In the genomic region with DNA sequence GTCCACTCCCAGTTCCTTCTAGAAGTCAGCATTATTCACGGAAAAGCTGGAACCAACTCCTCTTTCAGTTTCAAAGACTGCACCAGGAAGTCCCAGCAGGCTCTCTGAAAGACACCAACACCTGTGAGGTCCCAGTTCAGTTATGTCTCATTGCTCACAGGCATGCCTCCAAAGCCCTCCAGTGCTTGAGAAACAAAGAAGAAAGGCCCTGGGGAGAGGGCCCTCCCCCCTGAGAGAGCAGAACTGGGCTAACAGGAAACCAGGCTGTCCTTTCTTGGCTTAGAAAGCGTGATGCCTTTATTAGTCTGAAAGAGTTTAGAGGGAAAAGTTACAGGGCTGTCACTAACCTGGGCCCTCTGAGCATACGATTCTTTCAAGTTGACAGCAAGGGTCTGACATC, we compare ENCODE assay signal across 10 mouse cellular contexts. TPM values are rescaled to one million over a fixed set of nuclear protein-coding genes. Genes with fewer than 3 reads are reported as not detected.
DNase-seq lines count a peak whose midpoint lies in the region; ATAC-seq lines count a peak whose summit lies in the region.
"Had no signal": no experiment of that assay in that cellular context is flagged by ENCODE, and none has a peak within 500 bp of the region (broad histone marks: within the 10 kb centered on the region; RNA-seq: fewer than 3 reads in every experiment).

No protein-coding gene starts in this region.

- H3K9me3 ChIP-seq in heart, embryonic 12.5 days (replicated peaks), result 0 out of 2 replicates have a peak, but pooled peaks cover 4% of the 10 kb centered on the region
- H3K9me3 ChIP-seq: embryonic facial prominence, embryonic 15.5 days; G1E had no signal

- peak; percentile 23 for DNase-seq in heart, adult 8-10 months (ENCODE audit: low spot score)
- DNase-seq in Muller cell, postnatal 12 days (ENCODE audit: inconsistent ontology term), result peak; percentile 57
- peak; percentile 26 for DNase-seq in kidney, adult 9 months
- DNase-seq in retina, embryonic 14.5 days (ENCODE audit: low spot score), result no peak
- DNase-seq in left cerebral cortex, adult 8-10 months (ENCODE audit: low spot score in 2 of 2), result no peak
- DNase-seq in layer of hippocampus, adult 8-10 months (ENCODE audit: low spot score in 2 of 2), result no peak

- no peak overlapping the region for H3K4me3 ChIP-seq in heart, embryonic 12.5 days
- H3K4me3 ChIP-seq: embryonic facial prominence, embryonic 15.5 days had no signal

- peaks cover 10% of the 10 kb centered on the region; the same call in 1 of the 2 replicates for H3K4me1 ChIP-seq in heart, embryonic 12.5 days (replicated peaks)
- H3K4me1 ChIP-seq: embryonic facial prominence, embryonic 15.5 days had no signal

- H3K36me3 ChIP-seq in heart, embryonic 12.5 days, result no peaks in the 10 kb centered on the region
- H3K36me3 ChIP-seq: embryonic facial prominence, embryonic 15.5 days; G1E had no signal

- WGBS in heart, embryonic 12.5 days, result 54% methylated on average over 3 of the region's 3 CpGs

- H3K9ac ChIP-seq in heart, embryonic 12.5 days, result no peak overlapping the region
- H3K9ac ChIP-seq: embryonic facial prominence, embryonic 15.5 days had no signal

- H3K27me3 ChIP-seq in heart, embryonic 12.5 days (replicated peaks), result no peaks in the 10 kb centered on the region
- H3K27me3 ChIP-seq: embryonic facial prominence, embryonic 15.5 days had no signal

- no peak for ATAC-seq in heart, embryonic 12.5 days (ENCODE audit: insufficient number of reproducible peaks, low FRiP score)
- peak; percentile 49 for ATAC-seq in megakaryocyte, adult 5-6 weeks (ENCODE audit: poor library complexity, severe bottlenecking)

- H3K4me2 ChIP-seq in heart, embryonic 12.5 days, result no peak overlapping the region
- H3K4me2 ChIP-seq: embryonic facial prominence, embryonic 15.5 days had no signal

- no peak overlapping the region for H3K27ac ChIP-seq in heart, embryonic 12.5 days (ENCODE audit: poor library complexity, severe bottlenecking)
- H3K27ac ChIP-seq: embryonic facial prominence, embryonic 15.5 days had no signal

RNA-seq across cellular contexts. Expression of a gene that starts 22.5 kb away (rescaled TPM):
- 10 to 100 TPM; 11.0 to 21.4 (median 13.7) TPM for total RNA-seq in heart, adult 8-10 months (2022)
- polyA plus RNA-seq in heart, embryonic 12.5 days (2016; fragmentation: Nextera tagmentation; extraction: Ambion mirVana), result 70.6 and 71.8 TPM in 2 replicates
- total RNA-seq in megakaryocyte, adult 5-6 weeks (2015), result 15.9 and 17.3 TPM in 2 replicates
- 20.9 and 21.0 TPM in 2 replicates for total RNA-seq in megakaryocyte, adult 5-6 weeks (2017)
- 100 to 1,000 TPM in 1 of 4 experiments, 10 to 100 TPM in 3; 88.8 to 104 (median 97.9) TPM for total RNA-seq in left cerebral cortex, adult 8-10 months (2022)
- total RNA-seq in layer of hippocampus, adult 8-10 months (2022), result 100 to 1,000 TPM in 1 of 4 experiments, 10 to 100 TPM in 3; 77.6 to 108 (median 86.9) TPM

RNA-seq across cellular contexts. Expression of a gene that starts 25.9 kb away (rescaled TPM):
- total RNA-seq in heart, adult 8-10 months (2022), result 10 to 100 TPM; 33.2 to 40.9 (median 39.4) TPM
- 42.1 and 48.4 TPM in 2 replicates for polyA plus RNA-seq in heart, embryonic 12.5 days (2016; fragmentation: Nextera tagmentation; extraction: Ambion mirVana)
- 23.0 and 28.1 TPM in 2 replicates for total RNA-seq in megakaryocyte, adult 5-6 weeks (2015)
- 23.8 and 27.0 TPM in 2 replicates for total RNA-seq in megakaryocyte, adult 5-6 weeks (2017)
- total RNA-seq in left cerebral cortex, adult 8-10 months (2022), result 10 to 100 TPM; 41.4 to 67.4 (median 54.8) TPM
- 10 to 100 TPM; 47.9 to 53.0 (median 48.9) TPM for total RNA-seq in layer of hippocampus, adult 8-10 months (2022)

Comparison
In these comparisons a context has a peak if more than half of its experiments do, and no peak if none do; other contexts are left out.
1. DNase-seq: peak in heart, adult 8-10 months (single experiment), Muller cell, postnatal 12 days (single experiment) and kidney, adult 9 months (single experiment); none in retina, embryonic 14.5 days (single experiment), left cerebral cortex, adult 8-10 months (0 of 2) and layer of hippocampus, adult 8-10 months (0 of 2).